Mouse (Mus musculus) megakaryocyte, embryonic 14.5 days (primary cell): ENCODE measurements at regions not wholly inside any gene's neighbourhood (a gene's known extent, or its start where the extent isn't known, plus 50 kb on each side); places are given as distances from the start of the nearest gene placed in this dataset.

Experiments used
- FLI1 ChIP-seq: IDR thresholded peaks from 2 replicates; pipeline ENCODE4 v1.6.1; 2012; ENCODE audit warnings: low read length, inconsistent platforms, mixed read lengths
- GATA1 ChIP-seq: IDR thresholded peaks from 3 replicates; pipeline ENCODE4 v1.6.1; 2012; ENCODE audit warnings: mixed read lengths, low read length, inconsistent platforms, borderline replicate concordance

DNA sequence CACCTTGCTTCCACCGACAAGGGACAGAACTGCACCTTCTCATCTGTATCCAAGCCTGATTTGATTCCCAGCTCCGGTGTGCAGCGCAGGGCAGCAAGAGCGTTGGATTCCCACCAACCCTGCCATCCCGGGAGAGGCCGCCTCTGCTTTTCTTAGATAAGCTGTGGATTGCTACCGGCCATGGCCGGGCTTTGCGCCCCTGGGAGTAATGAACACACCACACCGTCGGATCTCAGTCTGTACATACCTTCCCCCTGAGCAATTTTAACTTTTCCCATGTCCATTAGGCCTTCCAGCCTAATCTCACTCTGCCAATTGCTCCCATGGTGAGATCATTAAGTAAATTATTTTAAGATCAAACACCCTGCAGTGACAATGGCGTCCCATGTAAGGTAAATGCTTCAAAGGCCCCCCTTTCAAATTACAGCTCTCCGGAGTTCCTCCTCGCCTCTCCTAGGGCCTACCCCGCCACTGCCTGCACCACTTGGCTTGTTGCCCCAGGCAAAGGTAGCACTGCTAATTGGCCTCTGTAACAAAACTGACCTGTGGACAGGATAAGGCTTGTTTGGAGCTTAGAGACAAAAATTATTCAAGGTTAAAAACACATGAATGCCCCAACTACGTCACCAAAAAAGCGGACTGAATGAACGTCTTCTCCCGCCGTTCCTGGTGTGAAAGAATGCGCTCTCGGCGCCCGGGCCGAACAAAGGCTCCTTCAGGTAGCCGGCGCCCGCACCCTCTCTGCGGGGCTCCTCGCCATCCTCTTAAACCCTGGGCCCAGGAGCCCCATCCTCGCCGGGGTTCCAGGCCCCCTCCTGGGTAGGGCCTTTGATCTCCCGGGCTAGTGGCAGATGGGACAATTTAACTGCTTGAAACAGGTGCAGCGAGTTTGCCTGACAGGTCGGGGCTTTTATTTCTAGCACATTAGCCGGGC is 228.5 kb upstream of the Sp4 start:
- no peak for TF ChIP-seq FLI1
- TF ChIP-seq GATA1: no peak
